Mouse (Mus musculus) lung, postnatal 10 days (tissue): ENCODE measurements around the gene Mamdc4.
"Not testable (repeated sequence)": the region's sequence is repeated elsewhere in the genome, so short reads cannot be mapped to it uniquely, and the experiment has no call there.

Experiments
- DNase-seq: peaks from one replicate; pipeline ENCODE4 v3.0.0; 2021

Mamdc4 gene

GRCm38 (mm10) chr2:25558774-25559173 lies 15.9 kb downstream of the Mamdc4 start:
- no peak for DNase-seq

- DNase-seq, result no peak
These were observed 16.7 kb downstream of the Mamdc4 start for GRCm38 (mm10) chr2:25557964-25558360.

GRCm38 (mm10) chr2:25557221-25557963 lies 17.3 kb downstream of the Mamdc4 start, which contains the start of gene Edf1:
Gene Edf1, plus strand, starts transcription at chr2:25557847.
- peak; percentile 97 for DNase-seq

GRCm38 (mm10) chr2:25556296-25556695 lies 18.3 kb downstream of the Mamdc4 start:
- no peak for DNase-seq

- DNase-seq, result not testable (repeated sequence)
These were observed 19.2 kb downstream of the Mamdc4 start for GRCm38 (mm10) chr2:25555479-25555878.

GRCm38 (mm10) chr2:25553171-25553786 lies 21.4 kb downstream of the Mamdc4 start:
- not testable (repeated sequence) for DNase-seq

GRCm38 (mm10) chr2:25551186-25551585 lies 23.5 kb downstream of the Mamdc4 start:
- peak; percentile 70 for DNase-seq

GRCm38 (mm10) chr2:25549021-25549991 lies 25.3 kb downstream of the Mamdc4 start:
- no peak for DNase-seq

- peak; percentile 99 for DNase-seq
These were observed 27.7 kb downstream of the Mamdc4 start, which contains the start of gene Traf2 for GRCm38 (mm10) chr2:25546811-25547491. Gene Traf2, minus strand, starts transcription at chr2:25546940.

GRCm38 (mm10) chr2:25545996-25546810 lies 28.4 kb downstream of the Mamdc4 start:
- peak; percentile 90 for DNase-seq

DNA sequence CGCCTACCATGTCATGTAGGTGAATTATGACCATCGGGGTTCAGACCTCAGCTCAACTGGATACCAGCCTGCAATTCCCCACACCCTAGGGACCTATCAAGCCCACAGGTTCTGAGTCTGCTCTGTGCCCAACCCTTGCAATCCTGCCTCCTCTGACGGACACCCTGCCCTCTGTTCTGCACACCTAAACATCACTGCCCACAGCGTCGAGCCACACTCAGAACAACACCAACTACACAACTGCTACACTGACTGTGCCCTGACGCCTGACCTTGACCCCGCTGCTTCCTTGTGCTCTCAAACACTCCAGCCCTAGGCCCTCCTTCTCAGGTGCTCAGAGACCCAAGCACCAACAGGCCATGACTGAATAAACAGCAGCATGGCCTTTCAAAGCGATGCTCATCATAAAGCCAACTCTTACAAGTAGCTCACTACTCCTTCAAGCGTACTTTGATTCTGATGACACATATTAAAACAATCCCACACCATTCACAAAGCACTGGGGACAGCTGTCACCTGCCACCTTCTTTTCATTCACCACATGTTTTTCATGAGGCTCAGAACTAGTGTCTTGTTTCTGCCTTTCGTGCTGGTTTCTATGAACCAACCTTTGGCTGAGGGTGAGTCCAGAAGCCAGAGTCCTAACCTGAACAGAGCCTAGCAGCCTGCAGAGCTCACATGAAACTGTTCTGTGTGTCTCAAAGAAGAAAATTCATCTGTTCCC lies 32.8 kb downstream of the Mamdc4 start:
- no peak for DNase-seq

DNA sequence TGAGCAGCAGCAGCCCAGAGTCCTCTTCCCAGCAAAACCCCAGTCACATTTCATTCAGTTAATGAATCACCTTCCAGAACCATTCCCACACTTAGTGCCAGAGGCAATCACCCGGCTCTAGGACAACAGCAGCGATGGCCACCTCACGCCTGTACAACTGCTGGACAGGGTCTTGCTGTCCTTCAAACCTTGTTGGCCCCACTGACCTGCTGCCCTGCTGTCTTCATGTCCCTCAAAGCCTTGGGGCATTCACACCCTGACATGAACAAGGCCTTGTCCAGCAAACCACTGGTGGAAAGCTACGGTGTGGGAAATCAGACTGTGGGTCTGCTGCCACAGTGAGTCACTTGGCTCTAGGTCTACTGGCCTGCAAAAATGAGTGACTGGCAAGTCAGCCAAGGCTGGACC lies 34.1 kb downstream of the Mamdc4 start:
- no peak for DNase-seq

GRCm38 (mm10) chr2:25536531-25536930 lies 38.1 kb downstream of the Mamdc4 start:
- DNase-seq, result no peak

DNA sequence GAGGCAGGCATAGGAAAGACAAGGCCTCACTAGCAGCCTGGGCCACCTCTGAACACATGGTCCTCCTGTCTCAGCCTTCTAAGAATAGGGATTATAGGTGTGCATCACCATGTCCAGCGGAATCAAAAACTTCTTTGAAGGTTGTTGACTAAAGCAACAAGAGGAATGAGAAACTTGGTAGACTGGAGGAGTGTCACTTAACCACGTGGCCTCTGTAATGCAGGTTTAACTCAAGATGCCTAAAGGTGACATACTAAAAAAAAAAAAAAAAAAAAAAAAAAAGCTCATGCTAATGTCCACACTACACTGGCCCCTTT lies 39.8 kb downstream of the Mamdc4 start:
- no peak for DNase-seq

DNA sequence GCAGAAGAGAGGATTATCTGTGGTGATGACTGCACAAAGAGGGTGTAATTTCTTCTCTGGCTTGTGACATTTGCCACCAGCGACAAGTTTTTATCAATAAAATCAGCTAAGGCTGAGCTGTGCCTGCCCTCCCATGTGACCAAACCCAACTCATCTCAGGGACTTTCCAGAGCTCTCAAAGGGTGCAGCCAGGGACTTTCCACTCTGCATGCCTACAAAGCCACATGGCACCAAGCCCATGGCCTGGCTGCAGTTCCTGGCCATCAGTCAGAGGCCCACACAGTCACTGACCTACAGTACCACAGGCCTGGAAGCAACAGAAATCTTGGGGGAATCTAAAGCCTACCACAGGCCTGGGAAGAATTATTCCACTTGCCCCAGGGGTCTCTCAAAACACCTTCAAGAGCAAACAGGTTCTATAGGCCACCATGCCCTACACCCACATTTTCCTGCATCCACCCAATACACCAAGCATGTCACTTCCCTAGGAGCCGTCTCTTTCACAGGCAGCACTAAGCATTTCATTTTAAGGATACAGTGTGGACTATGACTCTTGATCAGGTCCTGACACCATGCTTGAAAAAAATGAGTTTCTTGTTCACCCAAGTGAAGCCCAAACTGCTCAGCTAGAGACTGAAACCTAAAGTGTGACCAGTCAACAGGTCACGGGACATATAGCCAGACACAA lies 40.3 kb downstream of the Mamdc4 start:
- DNase-seq, result peak; percentile 80

DNA sequence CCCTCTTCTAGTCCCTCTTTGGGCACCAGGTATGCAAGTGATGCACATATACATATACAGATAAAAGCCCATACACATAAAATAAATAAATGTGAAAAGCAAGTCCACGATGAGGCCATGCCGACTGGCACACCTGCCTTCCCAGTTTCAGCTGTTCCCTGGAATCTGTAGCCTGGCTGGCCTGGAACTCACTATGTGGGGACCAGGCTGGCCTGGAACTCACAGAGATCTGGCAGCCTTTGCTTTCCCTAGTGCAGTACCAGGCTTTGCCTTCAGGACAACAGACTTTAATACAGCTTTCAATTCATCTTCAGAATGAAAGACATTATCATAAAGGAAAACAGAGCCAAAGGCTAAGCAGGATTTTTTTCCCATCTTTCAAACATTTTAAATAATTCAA lies 40.9 kb downstream of the Mamdc4 start:
- DNase-seq, result no peak

DNA sequence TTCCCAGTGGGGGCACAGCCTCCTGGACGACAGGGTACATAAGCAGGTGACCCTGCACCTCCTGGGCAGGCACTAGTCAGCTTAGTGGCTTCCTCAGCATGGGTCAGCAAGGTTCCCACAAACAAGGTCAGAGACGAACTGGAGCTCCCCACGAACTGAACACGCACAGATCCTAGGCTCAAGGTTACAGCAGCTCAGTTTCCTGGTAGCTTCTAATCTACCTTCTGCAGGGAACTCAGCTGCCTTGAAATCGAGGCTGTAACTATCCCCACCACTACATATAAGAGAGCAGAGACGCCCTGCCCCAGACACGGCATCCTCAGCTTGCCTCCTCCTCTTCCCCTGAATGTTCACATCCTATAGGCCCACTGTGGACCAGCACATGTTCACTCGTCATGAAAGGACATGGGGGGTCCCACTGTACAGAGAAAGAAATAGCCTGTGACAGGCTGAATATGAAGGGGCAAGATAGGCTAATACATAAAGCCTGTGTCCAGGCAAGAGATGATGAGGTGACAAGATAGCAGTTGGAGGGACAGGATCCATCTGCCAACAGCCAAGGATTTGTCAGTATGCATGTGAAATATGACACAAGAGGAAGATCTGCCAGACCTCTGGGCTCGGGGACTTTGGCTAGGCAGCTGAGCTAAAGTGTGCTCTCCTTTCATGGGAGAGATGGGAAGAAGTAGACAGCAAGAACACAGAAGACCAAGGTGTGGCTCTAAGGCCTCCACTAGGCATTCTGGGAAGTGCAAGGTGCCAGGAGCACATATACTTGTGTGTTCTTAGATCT lies 47.9 kb downstream of the Mamdc4 start:
- DNase-seq, result no peak
